In genomic region chr16:20695622-20696323, GRCm38 (mm10) we compare ENCODE assay signal across 8 mouse cellular contexts. TPM values are rescaled to one million over a fixed set of nuclear protein-coding genes. Genes with fewer than 3 reads are reported as not detected.
A peak's percentile ranks its signal among the peaks of the same experiment; 100 is the strongest.
DNase-seq lines count a peak whose midpoint lies in the region; ATAC-seq lines count a peak whose summit lies in the region.

No protein-coding gene starts in this region.

- peak; percentile 80 for ATAC-seq in hindbrain, embryonic 15.5 days (ENCODE audit: low FRiP score, low read depth)
- peak; percentile 39 for ATAC-seq in lung, embryonic 16.5 days (ENCODE audit: low read depth)

- peak overlapping the region; percentile 48 for H3K4me3 ChIP-seq in hindbrain, embryonic 15.5 days
- peak overlapping the region; percentile 41 for H3K4me3 ChIP-seq in lung, embryonic 16.5 days (ENCODE audit: low read length)

- H3K27ac ChIP-seq in hindbrain, embryonic 15.5 days (replicated peaks) = peak overlapping the region; percentile 79
- 0 out of 2 replicates have a peak overlapping the region, but pooled peaks have one; percentile 20 for H3K27ac ChIP-seq in lung, embryonic 16.5 days (ENCODE audit: low read length)

- peak overlapping the region; percentile 65 for H3K4me2 ChIP-seq in hindbrain, embryonic 15.5 days
- H3K4me2 ChIP-seq in lung, embryonic 16.5 days (ENCODE audit: low read depth, low read length) = peak overlapping the region; percentile 63

- peak; percentile 92 for DNase-seq in adrenal gland, postnatal 10 days
- DNase-seq in cerebellum, postnatal 4 days (ENCODE audit: low spot score in 2 of 2) = peak; percentile 86 to 90
- peak; percentile 70 to 72 for DNase-seq in gastrocnemius, adult 8-10 months (ENCODE audit: low spot score in 2 of 2)
- DNase-seq in layer of hippocampus, postnatal 25 days (ENCODE audit: extremely low spot score in 1 of 2, low spot score in 1 of 2) = peak; percentile 97 to 98
- peak; percentile 98 for DNase-seq in right cerebral cortex, adult 18-20 months
- no peak for DNase-seq in spleen, postnatal 36 days (ENCODE audit: low spot score in 2 of 2)

- peaks cover 46% of the 10 kb centered on the region for H3K4me1 ChIP-seq in hindbrain, embryonic 15.5 days (replicated peaks)
- H3K4me1 ChIP-seq in lung, embryonic 16.5 days (replicated peaks; ENCODE audit: control insufficient read depth, insufficient read depth, low read length) = peaks cover 25% of the 10 kb centered on the region

- no peaks in the 10 kb centered on the region for H3K9me3 ChIP-seq in hindbrain, embryonic 15.5 days
- no peaks in the 10 kb centered on the region for H3K9me3 ChIP-seq in lung, embryonic 16.5 days (ENCODE audit: control insufficient read depth, low read length)

- H3K36me3 ChIP-seq in hindbrain, embryonic 15.5 days = peaks cover 25% of the 10 kb centered on the region; the same call in 1 of the 2 replicates
- peaks cover 11% of the 10 kb centered on the region for H3K36me3 ChIP-seq in lung, embryonic 16.5 days (ENCODE audit: control insufficient read depth, insufficient read depth, low read length)

- peak overlapping the region; percentile 49 for H3K9ac ChIP-seq in hindbrain, embryonic 15.5 days
- H3K9ac ChIP-seq in lung, embryonic 16.5 days (ENCODE audit: low read length) = peak overlapping the region; percentile 60

- no peaks in the 10 kb centered on the region for H3K27me3 ChIP-seq in hindbrain, embryonic 15.5 days
- no peaks in the 10 kb centered on the region; the same call in 1 of the 2 replicates for H3K27me3 ChIP-seq in lung, embryonic 16.5 days (ENCODE audit: control insufficient read depth, insufficient read depth, low read depth, low read length)

- WGBS in hindbrain, embryonic 15.5 days = under 1% methylated on average over 45 of the region's 46 CpGs
- WGBS in lung, embryonic 16.5 days = 2% methylated on average over 46 of the region's 46 CpGs

RNA-seq across cellular contexts. Expression of gene Fam131a, which starts 2.7 kb away (rescaled TPM):
- 10 to 100 TPM; 12.8 to 15.1 TPM for total RNA-seq in adrenal gland, postnatal 10 days (2021)
- total RNA-seq in gastrocnemius, adult 8-10 months (2022) = 10 to 100 TPM; 48.8 to 74.6 (median 59.1) TPM
- 45.5 and 47.5 TPM in 2 replicates for polyA plus RNA-seq in hindbrain, embryonic 15.5 days (2015; fragmentation: Nextera tagmentation; extraction: Ambion mirVana)
- 100 to 1,000 TPM; 489 to 490 TPM for total RNA-seq in layer of hippocampus, postnatal 25 days (2021)
- polyA plus RNA-seq in lung, embryonic 16.5 days (2015; fragmentation: Nextera tagmentation; extraction: Ambion mirVana) = 7.8 and 9.1 TPM in 2 replicates

RNA-seq across cellular contexts. Expression of gene Polr2h, which starts 21.7 kb away (rescaled TPM):
- total RNA-seq in adrenal gland, postnatal 10 days (2021) = 10 to 100 TPM; 26.0 to 31.7 TPM
- total RNA-seq in gastrocnemius, adult 8-10 months (2022) = 10 to 100 TPM in 2 of 4 experiments, 1 to 10 TPM in 2; 7.5 to 10.5 (median 9.9) TPM
- polyA plus RNA-seq in hindbrain, embryonic 15.5 days (2015; fragmentation: Nextera tagmentation; extraction: Ambion mirVana) = 89.0 and 89.8 TPM in 2 replicates
- total RNA-seq in layer of hippocampus, postnatal 25 days (2021) = 10 to 100 TPM; 24.8 to 26.2 TPM
- 74.3 and 87.5 TPM in 2 replicates for polyA plus RNA-seq in lung, embryonic 16.5 days (2015; fragmentation: Nextera tagmentation; extraction: Ambion mirVana)

RNA-seq across cellular contexts. Expression of gene Clcn2, which starts 21.8 kb away (rescaled TPM):
- total RNA-seq in adrenal gland, postnatal 10 days (2021) = 10 to 100 TPM; 15.2 to 26.5 TPM
- total RNA-seq in gastrocnemius, adult 8-10 months (2022) = 1 to 10 TPM in 2 of 4 experiments, under 1 TPM in 2; 0.68 to 1.2 (median 1.1) TPM
- polyA plus RNA-seq in hindbrain, embryonic 15.5 days (2015; fragmentation: Nextera tagmentation; extraction: Ambion mirVana) = 33.7 and 36.0 TPM in 2 replicates
- total RNA-seq in layer of hippocampus, postnatal 25 days (2021) = 10 to 100 TPM; 63.8 to 76.4 TPM
- polyA plus RNA-seq in lung, embryonic 16.5 days (2015; fragmentation: Nextera tagmentation; extraction: Ambion mirVana) = 5.8 and 8.2 TPM in 2 replicates

RNA-seq across cellular contexts. Expression of gene Eif4g1, which starts 27.7 kb away (rescaled TPM):
- 100 to 1,000 TPM; 366 to 393 TPM for total RNA-seq in adrenal gland, postnatal 10 days (2021)
- total RNA-seq in gastrocnemius, adult 8-10 months (2022) = 100 to 1,000 TPM; 448 to 476 (median 451) TPM
- polyA plus RNA-seq in hindbrain, embryonic 15.5 days (2015; fragmentation: Nextera tagmentation; extraction: Ambion mirVana) = 145 and 148 TPM in 2 replicates
- total RNA-seq in layer of hippocampus, postnatal 25 days (2021) = 100 to 1,000 TPM; 289 to 306 TPM
- 139 and 140 TPM in 2 replicates for polyA plus RNA-seq in lung, embryonic 16.5 days (2015; fragmentation: Nextera tagmentation; extraction: Ambion mirVana)

RNA-seq across cellular contexts. Expression of gene Chrd, which starts 37.2 kb away (rescaled TPM):
- total RNA-seq in adrenal gland, postnatal 10 days (2021) = 1 to 10 TPM; 5.2 to 6.0 TPM
- total RNA-seq in gastrocnemius, adult 8-10 months (2022) = 1 to 10 TPM; 1.3 to 2.9 (median 2.3) TPM
- polyA plus RNA-seq in hindbrain, embryonic 15.5 days (2015; fragmentation: Nextera tagmentation; extraction: Ambion mirVana) = 6.3 and 6.5 TPM in 2 replicates
- total RNA-seq in layer of hippocampus, postnatal 25 days (2021) = 10 to 100 TPM; 62.2 to 79.5 TPM
- 3.3 and 3.8 TPM in 2 replicates for polyA plus RNA-seq in lung, embryonic 16.5 days (2015; fragmentation: Nextera tagmentation; extraction: Ambion mirVana)

Comparison
In these comparisons a context has a peak if more than half of its experiments do, and no peak if none do; other contexts are left out.
1. DNase-seq: peak in adrenal gland, postnatal 10 days (single experiment), cerebellum, postnatal 4 days (2 of 2), gastrocnemius, adult 8-10 months (2 of 2), layer of hippocampus, postnatal 25 days (2 of 2) and right cerebral cortex, adult 18-20 months (single experiment); none in spleen, postnatal 36 days (0 of 2).
2. RNA of gene Fam131a, which starts 2.7 kb away (total RNA-seq): 489 to 490 TPM in layer of hippocampus, postnatal 25 days; 48.8 to 74.6 TPM in gastrocnemius, adult 8-10 months and 12.8 to 15.1 TPM in adrenal gland, postnatal 10 days; every median in the first group is over 4 times any median in the second.
3. RNA of gene Clcn2, which starts 21.8 kb away (total RNA-seq): 63.8 to 76.4 TPM in layer of hippocampus, postnatal 25 days and 15.2 to 26.5 TPM in adrenal gland, postnatal 10 days; 0.68 to 1.2 TPM in gastrocnemius, adult 8-10 months; every median in the first group is over 4 times any median in the second.